Mouse (Mus musculus) right cerebral cortex, adult 2 months (tissue): ENCODE results near the gene Ptpa.

Experiments used
- DNase-seq, 2 experiments: peaks; one replicate each; pipeline ENCODE4 v3.0.0; 2021 to 2022; ENCODE audit warnings: low spot score in 2 of 2

Gene Ptpa

DNA sequence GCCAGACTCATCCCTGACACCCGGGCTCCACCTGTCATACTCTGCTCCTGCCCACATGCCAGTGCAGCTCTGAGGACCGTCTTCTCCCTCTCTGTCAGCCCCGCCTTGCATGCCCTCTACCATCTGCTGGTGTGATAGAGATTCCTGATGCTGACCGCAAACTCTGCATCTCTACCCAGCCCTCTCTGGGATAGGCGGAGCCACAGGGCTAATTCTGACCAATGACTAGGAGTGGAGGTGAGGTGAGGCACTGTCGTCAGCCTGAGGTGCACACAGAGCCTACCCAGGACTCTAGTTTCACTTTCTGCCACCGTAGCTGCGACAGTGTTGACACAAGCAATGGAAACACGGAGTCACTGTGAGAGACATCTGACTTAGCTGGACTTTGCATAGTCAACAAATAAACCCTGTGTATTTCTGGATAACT lies 48.1 kb downstream of the Ptpa start:
- peak; percentile 62 to 70 for DNase-seq

DNA sequence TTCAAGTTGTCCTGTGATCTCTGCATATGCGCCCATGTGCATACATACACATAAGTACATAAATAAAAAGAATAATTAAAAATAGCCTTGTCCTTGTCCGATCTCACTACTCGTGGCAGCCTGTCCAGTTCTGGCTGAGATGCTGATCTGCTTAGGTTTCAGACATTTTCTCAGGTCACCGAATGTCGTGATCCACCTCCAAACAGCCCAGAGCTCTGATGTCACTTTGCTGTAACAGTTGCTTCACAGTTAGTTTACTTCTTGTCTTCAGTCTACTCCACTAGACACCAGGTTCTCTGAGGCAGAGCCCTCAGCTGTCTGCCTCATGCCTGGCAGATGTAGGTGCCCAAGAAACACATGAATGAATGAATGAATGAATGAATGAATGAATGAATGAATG lies 48.6 kb downstream of the Ptpa start:
- no peak for DNase-seq

DNA sequence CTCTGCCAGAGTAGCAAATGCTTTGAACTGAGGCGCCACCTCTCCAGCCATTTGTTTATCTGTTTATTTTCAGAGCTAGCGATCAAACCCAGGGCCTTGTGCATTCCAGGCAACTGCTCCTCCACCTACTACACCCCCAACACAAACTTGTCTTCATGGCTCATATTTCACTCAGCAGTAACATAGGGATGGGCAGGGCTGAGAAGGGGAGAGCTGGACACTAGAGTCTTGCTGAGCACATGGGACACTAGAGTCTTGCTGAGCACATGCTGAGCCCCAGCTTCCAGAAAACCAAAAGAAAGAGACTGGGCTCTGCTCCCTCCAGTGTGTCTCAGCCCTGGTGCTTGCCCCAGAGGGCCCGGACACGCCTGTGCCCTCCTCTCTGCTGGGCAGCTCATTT lies 50.9 kb downstream of the Ptpa start:
- DNase-seq, result no peak

DNA sequence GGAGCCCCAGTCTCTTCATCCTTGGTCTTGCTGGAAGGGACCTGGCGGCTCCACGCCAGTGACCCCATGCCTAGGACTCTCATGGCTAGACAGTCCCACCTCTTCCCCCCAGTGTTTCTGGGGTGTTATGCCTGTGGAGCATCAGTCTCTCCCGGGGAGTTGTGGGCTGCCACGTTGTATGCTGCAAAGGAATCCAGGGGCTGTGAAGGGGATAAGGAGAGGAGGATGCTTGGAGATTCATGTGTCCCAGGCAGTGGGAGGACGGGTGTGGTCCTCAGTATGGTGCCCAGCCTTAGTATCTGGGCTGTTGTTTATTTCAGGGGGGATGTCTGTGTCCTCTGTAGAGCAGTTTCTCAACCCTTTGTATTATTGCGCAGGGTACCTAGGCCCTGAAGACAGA lies 53.2 kb downstream of the Ptpa start:
- DNase-seq, result no peak

DNA sequence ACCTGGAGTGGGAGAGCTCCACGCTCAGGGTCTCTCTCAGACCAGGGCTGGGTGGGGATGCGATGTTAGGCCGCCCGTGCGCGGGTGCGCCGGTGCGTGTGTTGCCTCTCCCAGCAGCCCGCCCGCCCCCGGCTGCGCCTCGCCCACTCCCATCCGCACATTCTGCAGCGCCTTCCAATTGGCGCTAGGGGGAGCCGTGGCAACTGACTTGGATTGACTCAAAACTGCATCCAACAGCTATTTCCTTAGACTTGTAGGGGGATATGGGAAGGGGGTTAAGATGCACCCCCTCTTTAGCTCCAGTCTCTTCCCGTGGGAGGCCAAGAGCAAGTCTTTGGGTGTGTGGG lies 53.9 kb downstream of the Ptpa start:
- DNase-seq, result peak; percentile 84 to 88

DNA sequence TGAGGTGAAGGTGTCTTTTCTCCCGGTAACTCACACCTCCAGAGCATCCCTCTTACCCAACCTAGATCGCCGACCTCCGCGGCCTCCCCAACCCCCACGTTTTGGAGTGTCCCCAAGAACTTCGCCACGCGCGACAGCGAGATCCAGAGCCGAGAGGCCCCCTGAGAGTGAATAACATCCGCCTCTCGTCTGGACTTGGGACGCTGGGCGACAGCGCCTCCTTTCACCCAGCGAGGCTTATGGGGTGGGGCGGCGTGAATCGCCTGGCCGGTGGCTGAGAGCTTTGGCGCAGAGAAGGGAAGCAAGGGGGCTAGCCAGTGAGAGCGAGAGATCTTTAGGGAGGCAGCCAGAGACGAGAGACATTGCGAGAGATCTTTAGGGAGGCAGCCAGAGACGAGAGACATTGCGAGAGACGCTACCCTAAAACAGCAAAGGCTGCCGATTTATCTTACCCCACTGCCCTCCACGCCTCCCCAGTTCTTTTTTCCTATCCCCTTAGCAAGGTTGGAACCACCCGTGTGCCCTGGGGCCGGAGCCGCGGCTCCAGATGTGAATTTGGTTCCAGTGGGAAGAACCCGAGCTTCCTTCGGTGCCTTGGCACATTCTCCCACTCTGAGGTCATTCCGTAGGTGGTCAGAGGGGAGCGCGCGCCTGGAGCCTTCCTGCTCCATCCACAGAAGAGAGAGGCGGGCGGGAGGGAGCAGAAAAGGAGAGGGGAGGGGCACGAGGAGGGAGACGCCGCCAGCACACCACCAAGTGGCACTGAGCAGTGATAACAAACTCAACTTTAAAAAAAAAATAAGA lies 54.5 kb downstream of the Ptpa start:
- peak; percentile 62 to 63 for DNase-seq

DNA sequence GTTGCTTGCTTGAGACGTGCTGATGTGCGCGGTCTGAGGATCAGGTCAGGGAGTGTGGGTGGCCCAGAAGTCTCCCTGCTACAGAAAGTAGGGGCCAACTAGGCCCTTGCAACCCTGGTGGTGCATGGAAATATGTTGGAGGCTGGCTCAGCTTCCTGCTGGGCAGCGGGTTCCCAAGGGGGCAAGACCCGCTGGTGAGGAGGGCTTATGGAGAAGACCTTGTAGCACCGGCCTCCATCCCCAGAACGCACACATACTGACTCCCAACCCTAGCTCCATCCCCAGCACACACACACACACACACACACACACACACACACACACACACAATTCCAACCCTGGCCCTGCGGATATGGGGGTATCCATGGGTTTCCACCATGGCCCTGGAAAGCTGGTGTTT lies 55.2 kb downstream of the Ptpa start:
- DNase-seq, result no peak

DNA sequence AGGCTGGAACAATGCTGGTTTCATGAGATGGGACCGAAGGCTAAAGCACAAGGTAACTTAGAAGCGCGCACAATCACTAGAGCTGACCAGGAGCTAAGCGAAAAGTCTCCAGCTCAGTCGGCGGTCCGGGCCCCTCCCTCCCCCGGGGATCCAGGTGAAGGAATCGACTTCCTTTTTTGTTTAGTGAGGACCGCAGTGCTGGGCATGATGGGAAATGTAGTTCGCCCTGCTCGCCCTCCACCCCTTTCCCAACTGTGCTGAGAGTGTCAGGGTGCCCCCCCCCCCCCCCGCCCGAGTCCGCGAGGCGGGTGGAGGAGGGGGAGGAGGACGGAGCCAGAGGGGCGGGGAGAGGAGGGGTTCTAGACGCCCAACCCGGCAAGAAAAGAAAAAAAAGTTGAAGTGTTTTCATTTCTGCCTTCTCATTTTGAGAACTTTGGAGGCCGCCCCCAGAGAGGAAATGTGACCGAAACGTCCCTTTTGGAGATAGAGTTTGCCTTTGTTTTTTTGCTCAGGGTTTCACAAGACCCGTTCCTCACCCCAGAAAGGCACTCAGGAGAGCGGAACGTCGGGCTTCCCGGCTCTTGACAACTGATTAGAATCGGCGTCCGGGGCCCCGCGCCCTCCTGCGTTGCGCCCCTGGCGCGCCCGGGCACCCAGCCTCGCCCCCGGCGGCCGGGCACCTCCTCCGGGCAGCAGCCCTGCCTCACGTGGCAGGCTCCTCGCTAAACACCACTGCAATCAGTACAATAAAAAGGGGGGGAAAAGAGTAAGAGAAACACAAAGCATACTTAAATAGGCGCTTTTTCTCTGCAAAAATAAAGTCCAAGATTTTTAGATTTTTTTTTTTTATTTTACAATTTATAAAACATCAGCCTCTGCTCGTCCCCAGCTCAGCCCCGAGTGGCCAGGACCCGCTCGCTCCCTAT lies 56.2 kb downstream of the Ptpa start:
- DNase-seq, result peak; percentile 80 to 83

DNA sequence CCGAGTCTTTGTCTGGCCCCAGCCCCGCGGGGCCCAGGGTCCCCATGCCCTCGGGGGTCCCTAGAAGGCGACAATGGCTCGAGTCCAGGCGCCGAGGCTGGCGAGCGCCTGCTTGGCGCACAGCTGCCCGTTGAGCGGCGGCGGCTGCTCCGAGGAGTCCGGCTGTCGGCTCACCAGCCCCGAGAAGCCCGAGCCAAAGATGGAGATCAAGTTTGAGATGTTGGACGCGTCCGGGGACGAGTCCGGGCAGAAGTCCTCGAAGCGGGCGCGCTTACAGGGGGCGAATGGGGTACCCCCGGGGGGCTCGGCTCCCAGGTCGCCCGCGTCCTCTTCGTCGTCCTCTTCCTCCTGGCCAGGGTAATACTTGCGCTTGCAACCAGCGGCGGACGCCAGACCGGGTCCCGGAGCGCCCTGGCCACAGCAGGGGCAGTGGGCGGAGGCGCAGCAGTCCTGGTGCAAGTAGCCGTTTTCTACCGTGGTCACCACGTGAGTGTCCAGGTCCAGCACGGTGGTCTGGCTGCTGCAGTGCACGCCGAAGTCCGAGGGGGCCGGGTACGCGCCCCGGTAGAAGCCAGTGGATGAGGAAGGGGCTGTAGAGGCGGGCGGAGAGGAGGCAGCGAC lies 57.0 kb downstream of the Ptpa start:
- DNase-seq, result peak in 1 of 2 experiments; percentile 40

DNA sequence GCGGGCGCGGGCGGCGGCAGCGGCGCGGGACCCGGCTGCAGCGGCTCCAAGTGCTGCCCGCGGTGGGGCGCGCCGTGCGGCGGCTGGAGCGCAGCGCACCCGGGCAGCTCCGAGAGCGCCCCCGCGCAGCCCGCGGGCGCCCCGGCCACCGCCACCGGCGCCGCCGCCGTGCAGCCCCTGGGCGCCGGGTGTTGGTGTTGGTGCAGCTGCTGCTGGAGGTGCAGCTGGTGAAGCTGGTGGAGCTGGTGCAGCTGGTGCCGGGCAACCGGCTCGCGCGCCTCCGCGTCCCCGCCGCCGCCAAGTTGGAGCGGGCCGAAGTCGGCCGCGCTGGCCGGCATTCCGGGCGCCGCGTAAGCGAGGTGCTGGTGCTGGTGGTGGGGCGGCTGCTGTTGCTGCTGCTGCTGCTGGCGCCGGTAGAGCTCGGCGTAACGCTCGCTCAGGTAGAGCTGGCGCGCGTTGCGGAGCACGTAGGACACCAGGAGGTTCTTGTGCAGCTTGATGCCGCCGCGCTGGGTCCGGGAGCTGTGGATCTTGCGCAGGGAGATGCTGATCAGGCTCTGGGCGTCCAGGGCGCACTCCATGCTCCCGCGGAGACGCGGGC lies 57.7 kb downstream of the Ptpa start:
- no peak for DNase-seq

DNA sequence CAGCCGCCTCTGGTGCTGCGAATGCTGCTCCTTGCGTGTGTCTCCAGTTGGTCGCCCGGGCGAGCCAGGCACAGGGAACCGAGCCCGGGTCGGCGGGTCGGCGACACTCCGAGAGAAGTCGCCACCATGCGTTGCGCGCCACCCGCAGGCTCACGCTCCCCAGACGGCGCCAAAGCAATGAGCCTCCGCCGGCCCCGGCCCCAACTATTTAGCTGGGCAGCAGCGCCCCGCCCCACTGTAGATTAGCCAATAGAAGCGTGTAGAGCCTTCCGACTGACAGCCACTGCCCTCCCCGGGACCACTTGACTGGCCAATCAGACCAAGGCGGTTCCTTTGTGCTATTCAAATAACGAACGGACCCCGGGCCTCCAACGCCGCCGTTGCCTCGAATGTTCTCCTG lies 58.2 kb downstream of the Ptpa start, which contains the start of gene Ier5l:
Ier5l (minus strand) TSS at position 181 of the 400 bp plus-strand sequence.
- DNase-seq, result peak; percentile 95 to 96

DNA sequence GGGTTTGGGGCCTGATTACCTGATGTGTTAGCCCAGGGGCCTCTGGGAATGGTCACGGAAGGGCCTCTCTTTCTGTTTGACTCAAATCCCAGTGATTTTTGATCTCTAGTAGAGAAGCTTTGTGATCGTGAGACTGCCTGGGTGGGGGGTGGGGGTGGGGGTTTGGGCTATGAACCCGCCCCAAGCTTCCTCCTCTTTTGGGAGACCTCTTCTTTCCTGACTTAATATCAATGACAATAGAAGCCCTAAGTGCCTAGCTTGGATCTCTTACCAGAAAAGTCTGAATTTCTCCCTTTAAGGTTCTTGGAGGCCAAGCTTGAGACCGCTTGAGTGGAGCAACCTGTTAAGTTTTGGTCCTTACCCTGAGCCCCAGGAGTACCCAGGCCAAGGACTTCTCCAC lies 58.9 kb downstream of the Ptpa start:
- no peak for DNase-seq

DNA sequence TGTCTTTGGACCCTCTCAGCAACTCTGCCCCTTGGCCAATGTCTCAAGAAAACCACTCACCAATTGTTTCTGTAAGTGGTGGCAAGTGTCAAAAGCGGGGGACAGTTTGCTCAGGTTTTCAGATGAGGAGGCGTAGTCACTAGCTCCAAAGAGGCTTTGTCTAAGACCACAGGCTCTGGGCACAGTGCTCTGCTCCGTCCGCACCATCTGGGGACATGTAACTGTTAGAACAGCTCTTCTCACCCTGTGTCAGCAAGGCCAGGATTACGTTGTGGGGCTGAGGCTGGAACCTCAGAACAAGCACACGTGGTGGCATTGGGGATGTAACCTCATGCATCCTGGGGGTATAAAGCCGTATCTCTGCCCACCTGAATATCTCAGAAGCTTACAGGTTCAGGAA lies 59.6 kb downstream of the Ptpa start:
- no peak for DNase-seq

DNA sequence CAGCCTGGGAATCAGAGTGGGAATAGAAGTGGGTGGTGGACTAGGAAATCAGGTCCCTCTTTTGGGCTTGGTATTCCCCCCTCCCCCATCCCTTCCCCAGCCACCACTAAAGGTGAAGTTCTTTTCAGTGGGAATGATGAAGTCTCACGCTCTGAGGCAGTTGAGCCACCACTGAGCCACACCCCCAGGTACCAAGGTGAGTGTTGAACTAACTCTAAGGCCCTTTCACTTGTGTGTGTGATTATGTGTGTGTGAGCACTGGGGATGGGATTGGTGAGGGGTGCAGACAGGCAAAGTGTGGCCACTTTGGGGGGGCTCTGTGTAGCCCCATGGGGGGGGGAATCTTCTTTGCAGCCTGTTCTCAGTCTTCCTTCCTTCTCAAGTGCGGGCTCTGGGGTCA lies 60.4 kb downstream of the Ptpa start:
- no peak for DNase-seq

DNA sequence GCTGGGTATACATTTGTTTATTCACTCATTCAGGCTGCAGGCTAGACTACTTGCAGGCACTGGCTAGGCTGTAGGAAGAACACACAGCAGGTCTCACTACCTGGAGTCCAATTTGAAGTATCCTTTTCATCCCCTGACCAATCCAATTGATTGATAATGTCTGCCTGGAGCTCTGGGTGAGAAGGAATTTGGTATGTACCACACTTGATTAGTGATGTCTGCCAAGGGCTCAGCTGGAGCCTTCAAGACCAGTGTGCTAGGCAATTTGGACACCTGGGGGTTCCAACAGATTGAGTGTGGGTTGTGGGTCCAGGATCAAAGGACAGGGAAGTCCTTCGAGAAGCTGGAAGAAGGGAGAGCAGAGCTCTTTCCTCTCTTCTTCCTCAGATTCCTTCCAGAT lies 62.7 kb downstream of the Ptpa start:
- DNase-seq, result no peak

DNA sequence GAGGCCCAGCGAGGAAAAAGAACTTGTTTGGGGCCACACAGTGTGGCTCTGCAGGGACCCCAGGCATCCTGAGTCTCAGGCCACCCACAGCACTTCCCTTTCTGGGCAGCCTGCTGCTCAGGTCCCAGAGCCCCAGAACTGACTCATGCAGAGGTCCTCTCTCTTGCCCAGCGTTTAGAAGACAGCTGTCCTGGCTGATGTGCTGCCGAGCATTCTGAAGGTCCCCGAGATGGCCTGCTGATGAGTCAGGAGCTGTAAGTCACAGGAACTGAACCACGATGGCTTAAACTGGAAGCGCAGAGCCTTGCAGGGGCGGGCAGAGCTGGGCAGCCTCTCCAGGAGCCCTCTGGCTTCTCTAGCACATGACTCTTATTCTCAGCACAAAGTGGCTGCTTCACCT lies 71.8 kb downstream of the Ptpa start:
- DNase-seq, result no peak

DNA sequence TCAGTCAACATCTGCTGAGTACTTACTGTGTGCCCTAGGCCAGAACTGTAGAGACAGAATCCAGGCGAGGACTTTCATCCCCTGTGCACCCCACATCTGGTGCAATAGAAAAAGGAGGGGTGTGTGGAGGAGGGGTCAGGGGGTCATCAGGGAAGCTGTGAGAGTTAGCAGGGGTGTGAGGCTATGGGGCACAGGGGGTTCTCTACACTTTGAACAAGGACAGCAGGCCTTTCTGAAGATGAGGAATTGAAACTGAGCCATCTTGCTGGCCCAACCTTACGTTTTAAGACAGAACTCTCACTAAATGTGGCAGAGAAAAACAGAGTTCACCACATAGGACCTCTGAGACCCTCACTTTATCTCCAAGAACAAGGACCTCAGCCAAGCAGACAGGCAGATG lies 74.5 kb downstream of the Ptpa start:
- no peak for DNase-seq

DNA sequence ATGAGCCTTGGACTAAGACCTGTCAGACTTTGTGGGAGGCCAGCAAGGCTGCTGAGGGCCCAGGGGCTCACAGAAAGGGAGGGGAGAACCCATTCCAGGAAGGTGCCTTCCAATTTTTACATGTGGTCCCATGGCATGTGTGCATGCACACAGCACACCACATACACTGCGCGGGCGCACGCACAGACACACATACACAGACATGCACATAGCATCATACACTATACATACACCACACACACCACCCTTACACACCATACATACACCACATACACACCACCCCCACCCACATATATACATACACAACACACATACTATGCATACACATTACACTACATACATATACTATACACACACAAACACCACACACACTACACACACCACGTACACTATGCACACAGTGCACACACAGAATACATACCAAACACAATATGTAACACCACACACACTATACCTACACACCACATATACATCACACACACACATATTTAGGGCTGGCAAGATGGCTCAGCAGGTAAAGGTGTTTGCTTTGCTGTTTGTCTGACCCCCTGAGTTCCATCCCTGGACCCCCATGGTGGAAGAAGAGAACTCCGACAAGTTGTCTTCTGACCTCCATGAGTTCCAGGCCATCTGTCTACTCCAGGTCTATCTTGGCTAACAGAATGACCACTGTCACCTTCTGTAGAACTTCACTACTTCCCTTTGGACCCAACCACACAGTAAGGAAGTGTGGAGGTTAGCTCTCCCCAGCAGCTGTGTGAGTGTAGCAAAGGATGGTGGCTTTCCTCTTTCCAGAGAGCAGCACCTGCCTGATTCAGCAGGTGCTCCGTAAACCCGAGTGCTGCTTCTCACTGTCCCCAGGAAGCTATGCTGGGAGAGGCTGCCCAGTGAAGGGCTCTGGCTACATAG lies 79.4 kb downstream of the Ptpa start:
- DNase-seq, result no peak

DNA sequence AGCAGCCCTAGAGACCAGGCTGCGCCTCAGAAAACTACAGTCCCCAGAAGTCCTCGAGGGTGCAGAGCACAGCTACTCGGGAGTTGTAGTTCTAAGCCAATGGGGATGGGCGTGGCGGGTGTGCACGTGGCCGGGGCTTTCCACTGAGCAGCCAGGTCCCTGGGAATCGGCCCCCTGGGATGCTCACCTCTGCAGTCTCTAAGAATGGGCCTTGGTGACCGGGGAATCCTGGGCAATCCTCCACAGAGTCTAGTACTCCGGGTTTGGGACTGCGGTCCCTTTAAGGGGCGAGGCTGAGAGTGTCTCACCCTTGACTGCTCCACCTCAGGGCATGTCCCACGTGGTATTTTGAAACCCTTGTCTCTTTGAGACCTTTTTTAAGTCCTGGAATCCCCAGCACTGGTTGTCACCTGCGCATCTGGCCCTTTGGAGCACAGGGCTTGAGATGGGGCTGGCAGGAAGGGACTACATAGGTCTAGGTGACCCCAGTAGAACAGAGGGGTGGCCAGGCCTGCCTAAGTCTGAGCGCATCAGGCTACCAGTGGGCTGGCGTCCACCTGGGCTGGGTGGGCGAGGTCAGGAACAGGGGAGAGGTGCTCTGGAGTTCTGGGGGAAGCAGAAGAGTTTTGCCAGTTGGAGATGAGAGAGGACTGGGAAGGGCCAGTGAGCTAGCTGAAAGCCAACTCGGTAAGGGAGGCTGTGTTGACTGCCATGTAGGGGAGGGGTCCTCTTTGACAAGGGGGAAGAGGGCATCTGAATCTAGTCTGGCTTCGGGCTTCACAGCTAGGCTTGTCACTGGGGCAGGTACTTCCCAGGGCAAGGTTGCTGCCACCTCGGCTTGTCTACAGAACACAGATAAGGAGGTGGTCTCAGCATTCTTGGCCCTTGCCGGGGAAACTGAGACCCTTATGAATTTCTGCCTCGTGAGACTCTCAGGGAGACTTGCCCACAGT lies 80.3 kb downstream of the Ptpa start:
- peak; percentile 68 to 74 for DNase-seq
